Mouse (Mus musculus) ES-E14 (cell line): ENCODE data around the gene Cbarp. TPM values are rescaled to one million over a fixed set of nuclear protein-coding genes. Genes with fewer than 3 reads are reported as not detected.
A peak's percentile ranks its signal among the peaks of the same experiment; 100 is the strongest.

ENCODE experiments used
- DNase-seq: peaks from one replicate; pipeline ENCODE4 v3.0.0-alpha.2; 2013; ENCODE audit warnings: low read depth, low spot score
- H3K27ac ChIP-seq: 2 replicates; pipeline ENCODE4 v1.5.1; 2012; ENCODE audit warnings: low read depth, mild to moderate bottlenecking, low read length, moderate library complexity, mixed read lengths; ENCODE audit not compliant: poor library complexity, insufficient read depth, severe bottlenecking
- H3K36me3 ChIP-seq: 2 replicates; pipeline ENCODE4 v1.6.1; 2012; ENCODE audit warnings: mild to moderate bottlenecking, low read length, moderate library complexity, mixed read lengths; ENCODE audit not compliant: control insufficient read depth, poor library complexity, insufficient read depth, severe bottlenecking
- H3K4me1 ChIP-seq, 2 experiments: fragments of 150-350 bp in 1 of 2; sonication (generic) in 1 of 2; 2 replicates each; pipeline ENCODE4 v1.6.1; 2012; ENCODE audit warnings: low read length in 2 of 2, mild to moderate bottlenecking in 1 of 2, mixed read lengths in 1 of 2; ENCODE audit not compliant: control insufficient read depth in 2 of 2, insufficient read depth in 2 of 2, poor library complexity in 1 of 2
- H3K4me3 ChIP-seq, 2 experiments: fragments of 150-350 bp in 1 of 2; sonication (generic) in 1 of 2; 2 replicates each; pipeline ENCODE4 v1.5.1; 2012; ENCODE audit warnings: low read length in 2 of 2, low read depth in 1 of 2, mild to moderate bottlenecking in 1 of 2, mixed read lengths in 1 of 2; ENCODE audit not compliant: insufficient read depth in 1 of 2, poor library complexity in 1 of 2, severe bottlenecking in 1 of 2
- H3K9ac ChIP-seq: 2 replicates; pipeline ENCODE4 v1.6.1; 2012; ENCODE audit warnings: low read depth, mild to moderate bottlenecking, low read length, mixed read lengths; ENCODE audit not compliant: poor library complexity, insufficient read depth, severe bottlenecking
- H3K9me3 ChIP-seq: fragments of 150-350 bp; sonication (generic); 2 replicates; pipeline ENCODE4 v1.6.1; 2012; ENCODE audit warnings: low read depth, mild to moderate bottlenecking, low read length; ENCODE audit not compliant: control insufficient read depth, insufficient read depth
- CHD2 ChIP-seq: IDR thresholded peaks from 2 replicates; pipeline ENCODE4 v1.6.1; 2014; ENCODE audit warnings: mild to moderate bottlenecking, low read depth, low read length, inconsistent platforms
- HCFC1 ChIP-seq: IDR thresholded peaks from 2 replicates; pipeline ENCODE4 v1.6.1; 2012; ENCODE audit warnings: low read length, inconsistent platforms, borderline replicate concordance; ENCODE audit not compliant: insufficient read depth
- MAFK ChIP-seq: IDR thresholded peaks from 2 replicates; pipeline ENCODE4 v1.6.1; 2014; ENCODE audit warnings: mild to moderate bottlenecking, low read depth, low read length, inconsistent platforms; ENCODE audit not compliant: insufficient read depth
- ZC3H11A ChIP-seq: IDR thresholded peaks from 2 replicates; pipeline ENCODE4 v1.6.1; 2012; ENCODE audit warnings: low read depth, mild to moderate bottlenecking, inconsistent platforms, low read length, borderline replicate concordance
- ZNF384 ChIP-seq: IDR thresholded peaks from 2 replicates; pipeline ENCODE4 v1.6.1; 2012; ENCODE audit warnings: low read depth, low read length, inconsistent platforms
- in situ Hi-C, 2 experiments: fragments of 600-800 bp; cut with MboI; formaldehyde crosslinking; loops; one replicate each; pipeline ENCODE4 v1.15.1; 2025; ENCODE audit warnings: low sequenced_read_pairs in 2 of 2, inconsistent platforms in 1 of 2; ENCODE audit not compliant: unreplicated experiment in 2 of 2
- total RNA-seq: library from RNA; depleted of rRNA; stranded (reverse); fragments of 300-350 nt; gene quantifications from 2 replicates; pipeline ENCODE4 v1.2.3, GENCODE M21; 2012

Gene Cbarp
- total RNA-seq, 1 experiment = 20.9 TPM

- in situ Hi-C loops = no loop called here
Observed at GRCm38 (mm10) chr10:80131952-80132350, 8.7 kb downstream of the Cbarp start.

GRCm38 (mm10) chr10:80131316-80131951, 9.2 kb downstream of the Cbarp start:
- Histone ChIP-seq H3K27ac (no peak overlapping the region), H3K9ac (peak overlapping the region; percentile 6; the same call in 1 of the 2 replicates)

More at GRCm38 (mm10) chr10:80131952-80132350, 8.7 kb downstream of the Cbarp start:
- Histone ChIP-seq H3K4me1 (peaks cover 3 to 18% of the 10 kb centered on the region in 2 experiments; a peak in 1 of 4 replicates), H3K9me3 (no peaks in the 10 kb centered on the region), H3K36me3 (peaks cover 73% of the 10 kb centered on the region), H3K9ac (peak overlapping the region; percentile 2; the same call in 1 of the 2 replicates), H3K27ac (no peak overlapping the region), H3K4me3 (peak overlapping the region; percentile 5 to 9; a peak in 2 of 4 replicates)
- DNase-seq = no peak
- no peak for TF ChIP-seq ZC3H11A
- no peak for TF ChIP-seq HCFC1
- TF ChIP-seq MAFK = no peak
- TF ChIP-seq CHD2 = no peak
- no peak for TF ChIP-seq ZNF384

GRCm38 (mm10) chr10:80130403-80131031, 10.1 kb downstream of the Cbarp start:
- DNase-seq = no peak
- H3K9ac ChIP-seq = no peak overlapping the region
- TF ChIP-seq HCFC1 (no peak), CHD2 (no peak), ZC3H11A (no peak), MAFK (no peak), ZNF384 (no peak)
- peaks cover 86% of the 10 kb centered on the region for H3K36me3 ChIP-seq
- H3K4me3 ChIP-seq = no peak overlapping the region
- H3K9me3 ChIP-seq = no peaks in the 10 kb centered on the region
- H3K27ac ChIP-seq = no peak overlapping the region
- in situ Hi-C loops = no loop called here
- H3K4me1 ChIP-seq = peaks cover 0 to 15% of the 10 kb centered on the region in 2 experiments; a peak in 1 of 4 replicates

More at GRCm38 (mm10) chr10:80131316-80131951, 9.2 kb downstream of the Cbarp start:
- TF ChIP-seq ZC3H11A = no peak
- no peak for TF ChIP-seq ZNF384
- no peak for TF ChIP-seq MAFK
- no peak for TF ChIP-seq CHD2
- TF ChIP-seq HCFC1 = no peak
- in situ Hi-C loops = no loop called here
- Histone ChIP-seq H3K4me3 (peak overlapping the region; percentile 5 to 9; a peak in 2 of 4 replicates), H3K36me3 (peaks cover 79% of the 10 kb centered on the region), H3K4me1 (peaks cover 3 to 15% of the 10 kb centered on the region in 2 experiments; a peak in 1 of 4 replicates), H3K9me3 (no peaks in the 10 kb centered on the region)
- DNase-seq = no peak

- in situ Hi-C loops = no loop called here
- Histone ChIP-seq H3K9me3 (no peaks in the 10 kb centered on the region), H3K9ac (no peak overlapping the region), H3K4me1 (peaks cover 0 to 13% of the 10 kb centered on the region in 2 experiments; a peak in 1 of 4 replicates), H3K27ac (no peak overlapping the region), H3K36me3 (peaks cover 87% of the 10 kb centered on the region), H3K4me3 (no peak overlapping the region)
- TF ChIP-seq ZC3H11A = no peak
- TF ChIP-seq ZNF384 = no peak
- no peak for TF ChIP-seq HCFC1
- no peak for TF ChIP-seq CHD2
- TF ChIP-seq MAFK = no peak
- DNase-seq = no peak
Observed at GRCm38 (mm10) chr10:80129846-80130245, 10.8 kb downstream of the Cbarp start.
